Mouse (Mus musculus): ENCODE data around the gene Cobll1.

Cobll1 gene

GRCm38 (mm10) chr2:65145421-65146117, 93.6 kb downstream of the Cobll1 start:
- peak; percentile 24 for DNase-seq

GRCm38 (mm10) chr2:65141093-65141661, 98.0 kb downstream of the Cobll1 start:
- DNase-seq, result no peak

- no peak for DNase-seq
Observed at GRCm38 (mm10) chr2:65140330-65140922, 98.8 kb downstream of the Cobll1 start.

- no peak for DNase-seq
Observed at GRCm38 (mm10) chr2:65139606-65140329, 99.4 kb downstream of the Cobll1 start.

GRCm38 (mm10) chr2:65138992-65139391, 100.2 kb downstream of the Cobll1 start:
- DNase-seq, result no peak

- no peak for DNase-seq
Observed at GRCm38 (mm10) chr2:65126141-65126783, 112.9 kb downstream of the Cobll1 start.

GRCm38 (mm10) chr2:65123702-65124101, 115.5 kb downstream of the Cobll1 start:
- no peak for DNase-seq

GRCm38 (mm10) chr2:65121435-65121834, 117.8 kb downstream of the Cobll1 start:
- peak; percentile 2 for DNase-seq

GRCm38 (mm10) chr2:65121012-65121411, 118.2 kb downstream of the Cobll1 start:
- DNase-seq, result no peak

GRCm38 (mm10) chr2:65120112-65120511, 119.1 kb downstream of the Cobll1 start:
- no peak for DNase-seq

- no peak for DNase-seq
Observed at GRCm38 (mm10) chr2:65119667-65120066, 119.5 kb downstream of the Cobll1 start.

GRCm38 (mm10) chr2:65119076-65119475, 120.1 kb downstream of the Cobll1 start:
- DNase-seq, result no peak

- DNase-seq, result no peak
Observed at GRCm38 (mm10) chr2:65117859-65118258, 121.3 kb downstream of the Cobll1 start.

GRCm38 (mm10) chr2:65116428-65117125, 122.6 kb downstream of the Cobll1 start:
- DNase-seq, result no peak

- no peak for DNase-seq
Observed at GRCm38 (mm10) chr2:65113191-65113590, 126.0 kb downstream of the Cobll1 start.

- no peak for DNase-seq
Observed at GRCm38 (mm10) chr2:65104569-65104968, 134.6 kb downstream of the Cobll1 start.

GRCm38 (mm10) chr2:65103801-65104200, 135.4 kb downstream of the Cobll1 start:
- no peak for DNase-seq

GRCm38 (mm10) chr2:65101388-65101787, 137.8 kb downstream of the Cobll1 start:
- DNase-seq, result no peak

- DNase-seq, result no peak
Observed at GRCm38 (mm10) chr2:65100001-65100400, 139.2 kb downstream of the Cobll1 start.

GRCm38 (mm10) chr2:65095571-65095970, 143.6 kb downstream of the Cobll1 start:
- DNase-seq, result no peak

- DNase-seq, result no peak
Observed at GRCm38 (mm10) chr2:65093990-65094389, 145.2 kb downstream of the Cobll1 start.

GRCm38 (mm10) chr2:65090986-65091385, 148.2 kb downstream of the Cobll1 start:
- DNase-seq, result no peak
